Mouse (Mus musculus) limb, embryonic 10.5 days (tissue): ENCODE measurements around the gene Apol6. TPM values are rescaled to one million over a fixed set of nuclear protein-coding genes. Genes with fewer than 3 reads are reported as not detected.

Experiments
- DNase-seq: peaks from one replicate; pipeline ENCODE4 v3.0.0-alpha.2; 2017; ENCODE audit warnings: low spot score
- H3K27ac ChIP-seq: fragments of 300-500 bp; sonication (generic); 2 replicates; pipeline ENCODE4 v1.5.1; 2016; ENCODE audit warnings: mild to moderate bottlenecking
- H3K27me3 ChIP-seq: fragments of 300-500 bp; sonication (generic); 2 replicates; pipeline ENCODE4 v1.6.1; 2016; ENCODE audit warnings: low read depth, mild to moderate bottlenecking; ENCODE audit not compliant: poor library complexity, severe bottlenecking
- H3K36me3 ChIP-seq: fragments of 300-500 bp; sonication (generic); 2 replicates; pipeline ENCODE4 v1.6.1; 2016; ENCODE audit warnings: mild to moderate bottlenecking, moderate library complexity
- H3K4me1 ChIP-seq: fragments of 300-500 bp; sonication (generic); 2 replicates; pipeline ENCODE4 v1.6.1; 2016
- H3K4me3 ChIP-seq: fragments of 300-500 bp; sonication (generic); 2 replicates; pipeline ENCODE4 v1.5.1; 2016; ENCODE audit warnings: mild to moderate bottlenecking, moderate library complexity
- H3K9me3 ChIP-seq: fragments of 300-500 bp; sonication (generic); replicated peaks from 2 replicates; pipeline ENCODE4 v1.6.1; 2016; ENCODE audit warnings: mild to moderate bottlenecking
- WGBS: fragments of 180-500 bp; shearing (Covaris S2); methylation state at CpG from one replicate; pipeline ENCODE4 v1.1.7; 2016; 5-methylcytosine and 5-hydroxymethylcytosine counted together
- polyA plus RNA-seq: library from polyadenylated mRNA; unstranded; fragments of >200 nt; fragmentation: Nextera tagmentation; extraction: Ambion mirVana; gene quantifications from 2 replicates; pipeline ENCODE4 v1.2.1, GENCODE M21; 2016

The Apol6 gene
- polyA plus RNA-seq, result 0.14 TPM in 1 of 2 replicates, not detected in the other

- H3K9me3 ChIP-seq, result no peaks in the 10 kb centered on the region
- 87% methylated on average over 12 of the region's 12 CpGs for whole genome bisulfite sequencing
- no peaks in the 10 kb centered on the region for H3K36me3 ChIP-seq
- 0 out of 2 replicates have a peak within 1 kb of the TSS, but pooled peaks have one; percentile 43 for H3K27ac ChIP-seq
- no peak within 1 kb of the TSS for H3K4me3 ChIP-seq
- DNase-seq, result no peak
- peaks cover 41% of the 10 kb centered on the region for H3K4me1 ChIP-seq
- H3K27me3 ChIP-seq, result 0 out of 2 replicates have a peak, but pooled peaks cover 6% of the 10 kb centered on the region
Observed at GRCm38 (mm10) chr15:77044597-77045320, at the start of gene Apol6. Gene Apol6 (plus strand): TSS chr15:77044729.

DNA sequence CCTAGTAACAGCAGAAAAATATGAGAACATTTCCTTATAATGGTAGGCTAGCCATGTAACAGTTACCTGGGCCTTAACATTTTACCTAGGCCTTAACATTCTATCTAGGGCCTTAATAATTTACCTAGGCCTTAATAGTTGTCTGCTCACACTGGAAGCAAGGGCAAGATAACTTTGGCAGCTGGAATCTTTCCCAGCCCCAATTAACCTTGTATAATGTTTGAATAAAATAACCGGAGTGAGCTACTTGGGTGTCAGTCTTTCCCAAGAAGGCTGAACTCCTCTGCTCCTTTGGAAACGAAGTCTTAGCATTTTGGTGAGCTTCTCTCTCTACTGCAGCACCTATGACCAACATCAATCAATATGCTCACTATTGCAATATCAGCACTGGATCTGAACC lies 46.5 kb upstream of the Apol6 start:
- no peak overlapping the region for H3K27ac ChIP-seq
- no peaks in the 10 kb centered on the region for H3K4me1 ChIP-seq
- no peak overlapping the region for H3K4me3 ChIP-seq
- 86% methylated on average over 2 of the region's 2 CpGs for WGBS
- H3K27me3 ChIP-seq, result peaks cover 22% of the 10 kb centered on the region; the same call in 1 of the 2 replicates
- H3K9me3 ChIP-seq, result no peaks in the 10 kb centered on the region; the same call in 1 of the 2 replicates
- H3K36me3 ChIP-seq, result no peaks in the 10 kb centered on the region
- no peak for DNase-seq

DNA sequence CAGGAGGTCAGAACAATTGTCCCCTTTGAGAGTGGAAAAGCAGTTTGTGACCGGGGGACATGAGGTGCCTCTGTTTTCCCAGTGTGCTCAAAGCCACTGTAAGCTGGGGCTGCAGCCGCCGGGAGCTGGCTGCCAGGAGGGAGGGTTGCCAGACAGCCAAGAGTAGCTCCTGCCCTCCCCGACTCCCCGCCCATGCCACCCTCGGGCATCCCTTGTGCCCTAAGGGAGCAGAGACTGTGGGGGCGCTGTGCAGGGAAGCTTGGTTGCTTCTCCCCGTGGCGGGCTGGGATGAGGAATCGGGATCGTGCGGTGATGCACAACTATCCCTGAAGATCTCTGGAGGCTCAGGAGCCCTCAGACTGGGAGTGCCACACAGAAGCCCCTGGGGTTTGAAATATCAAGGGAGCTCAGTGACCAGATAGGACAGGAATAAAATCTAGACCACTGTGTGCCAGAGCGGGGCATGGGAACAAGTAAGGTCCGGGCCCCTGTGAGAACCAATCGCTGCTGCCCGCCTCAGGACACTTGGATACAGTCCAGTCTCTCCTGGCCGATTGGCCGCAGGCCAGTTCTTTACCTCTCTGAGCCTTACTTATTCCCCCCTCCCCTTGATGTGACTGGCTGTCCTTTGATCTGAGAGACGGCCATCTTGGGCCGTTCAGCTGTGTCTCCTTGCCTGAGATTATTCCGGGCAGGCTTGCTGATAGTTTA lies 45.5 kb upstream of the Apol6 start:
- H3K4me1 ChIP-seq, result no peaks in the 10 kb centered on the region
- H3K27me3 ChIP-seq, result peaks cover 22% of the 10 kb centered on the region; the same call in 1 of the 2 replicates
- no peaks in the 10 kb centered on the region for H3K36me3 ChIP-seq
- H3K27ac ChIP-seq, result no peak overlapping the region
- WGBS, result 57% methylated on average over 21 of the region's 21 CpGs
- no peak for DNase-seq
- no peak overlapping the region for H3K4me3 ChIP-seq
- no peaks in the 10 kb centered on the region; the same call in 1 of the 2 replicates for H3K9me3 ChIP-seq

- 88% methylated on average over 3 of the region's 3 CpGs for WGBS
- no peak for DNase-seq
- H3K27ac ChIP-seq, result no peak overlapping the region
Observed at GRCm38 (mm10) chr15:77003173-77003867, 41.2 kb upstream of the Apol6 start.

GRCm38 (mm10) chr15:77003868-77004215 lies 40.7 kb upstream of the Apol6 start:
- no peaks in the 10 kb centered on the region for H3K36me3 ChIP-seq
- peak; percentile 55 for DNase-seq
- H3K27ac ChIP-seq, result no peak overlapping the region
- WGBS, result 25% methylated on average over 3 of the region's 3 CpGs
- no peaks in the 10 kb centered on the region; the same call in 1 of the 2 replicates for H3K9me3 ChIP-seq
- peaks cover 14% of the 10 kb centered on the region for H3K4me1 ChIP-seq
- peaks cover 10% of the 10 kb centered on the region; the same call in 1 of the 2 replicates for H3K27me3 ChIP-seq
- no peak overlapping the region for H3K4me3 ChIP-seq

More at GRCm38 (mm10) chr15:77003173-77003867, 41.2 kb upstream of the Apol6 start:
- H3K9me3 ChIP-seq, result no peaks in the 10 kb centered on the region; the same call in 1 of the 2 replicates
- H3K27me3 ChIP-seq, result peaks cover 15% of the 10 kb centered on the region; the same call in 1 of the 2 replicates
- peaks cover 14% of the 10 kb centered on the region for H3K4me1 ChIP-seq
- no peaks in the 10 kb centered on the region for H3K36me3 ChIP-seq
- no peak overlapping the region for H3K4me3 ChIP-seq

DNA sequence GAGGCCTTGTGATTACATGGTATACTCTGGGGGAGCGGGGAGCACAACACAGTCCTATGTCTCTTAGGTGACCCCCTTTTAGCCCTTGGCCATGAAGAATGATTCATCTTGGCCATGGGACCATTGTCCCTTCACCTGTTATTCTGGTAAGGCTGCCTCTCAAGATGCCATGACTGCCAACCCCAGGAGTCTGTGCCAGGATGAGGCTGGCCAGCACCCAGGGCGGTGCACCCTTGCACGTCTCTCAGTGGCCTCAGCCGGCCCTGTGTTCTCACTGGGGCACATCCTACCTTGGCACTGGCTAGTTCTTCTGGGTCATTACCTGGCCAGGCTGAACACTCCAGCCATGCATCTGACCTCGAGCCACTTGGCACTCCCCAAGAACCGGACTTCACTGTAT lies 35.7 kb upstream of the Apol6 start:
- H3K4me3 ChIP-seq, result no peak overlapping the region
- DNase-seq, result no peak
- no peaks in the 10 kb centered on the region for H3K36me3 ChIP-seq
- no peaks in the 10 kb centered on the region for H3K27me3 ChIP-seq
- no peaks in the 10 kb centered on the region for H3K9me3 ChIP-seq
- peaks cover 23% of the 10 kb centered on the region for H3K4me1 ChIP-seq
- 91% methylated on average over 6 of the region's 6 CpGs for WGBS
- no peak overlapping the region for H3K27ac ChIP-seq

DNA sequence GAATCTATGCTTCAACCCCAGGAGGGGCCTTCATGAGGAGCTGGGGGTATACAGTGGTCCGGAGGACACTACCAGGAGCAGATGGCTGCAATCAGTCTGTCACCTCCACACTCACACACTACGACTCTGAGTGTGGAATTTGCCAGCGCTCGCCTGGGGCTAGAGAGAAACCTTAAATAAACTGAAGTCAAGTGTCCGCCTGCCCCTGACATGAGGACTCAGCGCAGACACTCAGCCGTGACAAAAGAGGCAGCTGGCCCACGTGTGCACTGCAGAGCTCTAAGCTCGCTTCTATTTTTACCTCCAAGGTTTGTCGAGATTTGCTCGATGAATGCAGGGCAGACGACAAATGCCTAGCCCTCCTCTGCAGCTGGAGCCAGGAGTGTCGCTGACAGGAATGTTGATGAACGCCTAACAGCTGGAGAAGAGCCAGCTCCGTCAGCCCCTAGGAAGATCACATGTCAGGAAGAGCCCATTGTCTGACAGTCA lies 30.7 kb upstream of the Apol6 start:
- Histone ChIP-seq H3K36me3 (no peaks in the 10 kb centered on the region), H3K4me3 (no peak overlapping the region), H3K9me3 (no peaks in the 10 kb centered on the region), H3K4me1 (peaks cover 20% of the 10 kb centered on the region), H3K27me3 (no peaks in the 10 kb centered on the region), H3K27ac (peak overlapping the region; percentile 57)
- DNase-seq, result no peak
- WGBS, result 20% methylated on average over 15 of the region's 15 CpGs

GRCm38 (mm10) chr15:77014431-77014830 lies 30.1 kb upstream of the Apol6 start:
- Histone ChIP-seq H3K27me3 (no peaks in the 10 kb centered on the region), H3K4me3 (no peak overlapping the region), H3K27ac (0 out of 2 replicates have a peak overlapping the region, but pooled peaks have one; percentile 11), H3K36me3 (no peaks in the 10 kb centered on the region), H3K9me3 (no peaks in the 10 kb centered on the region), H3K4me1 (peaks cover 20% of the 10 kb centered on the region)
- DNase-seq, result no peak
- 64% methylated on average over 6 of the region's 6 CpGs for WGBS

- H3K27ac ChIP-seq, result 0 out of 2 replicates have a peak overlapping the region, but pooled peaks have one; percentile 11
- H3K4me1 ChIP-seq, result peaks cover 20% of the 10 kb centered on the region
- no peaks in the 10 kb centered on the region for H3K36me3 ChIP-seq
- no peak overlapping the region for H3K4me3 ChIP-seq
- 77% methylated on average over 4 of the region's 4 CpGs for WGBS
- H3K9me3 ChIP-seq, result no peaks in the 10 kb centered on the region
- H3K27me3 ChIP-seq, result no peaks in the 10 kb centered on the region
- DNase-seq, result no peak
Observed at GRCm38 (mm10) chr15:77014985-77015384, 29.5 kb upstream of the Apol6 start.

DNA sequence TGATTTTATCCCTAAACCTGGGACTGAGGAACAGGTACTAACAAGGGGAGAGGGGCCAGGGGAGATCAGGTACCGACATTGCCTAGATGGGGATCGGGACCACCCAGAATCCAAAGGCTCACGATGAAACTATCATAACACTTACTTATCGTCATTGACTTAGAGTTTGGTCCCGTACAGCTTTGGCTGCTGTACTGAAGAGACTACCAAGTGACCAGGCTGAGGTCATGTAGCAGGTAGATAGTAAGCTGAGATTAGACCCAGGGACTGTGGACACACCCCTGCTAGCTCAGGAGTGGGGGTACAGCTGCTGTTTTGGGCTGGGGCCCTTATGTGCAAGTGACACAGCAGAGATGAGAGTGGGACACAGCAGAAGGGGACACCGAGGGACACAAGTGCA lies 28.0 kb upstream of the Apol6 start:
- no peak for DNase-seq
- Histone ChIP-seq H3K4me3 (no peak overlapping the region), H3K27ac (no peak overlapping the region), H3K4me1 (peaks cover 20% of the 10 kb centered on the region), H3K27me3 (no peaks in the 10 kb centered on the region), H3K9me3 (no peaks in the 10 kb centered on the region), H3K36me3 (no peaks in the 10 kb centered on the region)
- 93% methylated on average over 6 of the region's 6 CpGs for WGBS

- DNase-seq, result no peak
- Histone ChIP-seq H3K4me3 (no peak overlapping the region), H3K4me1 (peaks cover 27% of the 10 kb centered on the region), H3K9me3 (no peaks in the 10 kb centered on the region), H3K27ac (no peak overlapping the region), H3K36me3 (no peaks in the 10 kb centered on the region), H3K27me3 (no peaks in the 10 kb centered on the region)
Observed at GRCm38 (mm10) chr15:77017897-77018296, 26.6 kb upstream of the Apol6 start.

DNA sequence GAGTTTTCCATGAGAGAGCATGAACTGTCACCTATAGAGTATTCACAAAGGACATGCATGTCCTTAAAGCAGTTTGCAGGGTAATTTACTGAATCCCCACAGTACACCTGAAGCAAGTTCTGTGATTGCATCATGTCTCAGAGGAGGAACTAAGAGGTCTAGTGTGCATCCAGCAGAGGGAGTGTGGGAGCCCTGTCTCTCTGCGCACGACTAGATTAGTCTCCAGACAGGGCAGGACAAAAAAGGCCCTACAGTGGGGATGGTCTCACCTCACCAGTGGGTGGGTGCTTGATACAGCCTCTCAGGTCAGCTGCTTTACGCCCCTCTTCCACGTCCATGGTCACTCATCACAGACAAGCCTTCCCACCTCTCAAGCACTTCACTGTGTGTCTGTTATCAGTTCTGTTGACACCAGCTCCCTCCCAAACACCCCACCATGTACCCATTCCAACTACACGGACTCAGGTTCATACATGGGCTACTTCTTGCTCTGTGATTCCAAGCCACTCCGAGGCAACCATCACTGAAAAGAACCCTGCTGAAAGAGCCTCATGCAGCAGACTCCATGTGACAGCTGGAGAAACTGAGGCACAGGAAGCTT lies 25.7 kb upstream of the Apol6 start:
- Histone ChIP-seq H3K27me3 (no peaks in the 10 kb centered on the region), H3K27ac (no peak overlapping the region), H3K9me3 (no peaks in the 10 kb centered on the region), H3K4me1 (peaks cover 18% of the 10 kb centered on the region), H3K36me3 (no peaks in the 10 kb centered on the region), H3K4me3 (no peak overlapping the region)
- WGBS, result 71% methylated on average over 6 of the region's 6 CpGs
- no peak for DNase-seq
